Comparison of ENCODE assay signal across 8 mouse cellular contexts in the genomic region with DNA sequence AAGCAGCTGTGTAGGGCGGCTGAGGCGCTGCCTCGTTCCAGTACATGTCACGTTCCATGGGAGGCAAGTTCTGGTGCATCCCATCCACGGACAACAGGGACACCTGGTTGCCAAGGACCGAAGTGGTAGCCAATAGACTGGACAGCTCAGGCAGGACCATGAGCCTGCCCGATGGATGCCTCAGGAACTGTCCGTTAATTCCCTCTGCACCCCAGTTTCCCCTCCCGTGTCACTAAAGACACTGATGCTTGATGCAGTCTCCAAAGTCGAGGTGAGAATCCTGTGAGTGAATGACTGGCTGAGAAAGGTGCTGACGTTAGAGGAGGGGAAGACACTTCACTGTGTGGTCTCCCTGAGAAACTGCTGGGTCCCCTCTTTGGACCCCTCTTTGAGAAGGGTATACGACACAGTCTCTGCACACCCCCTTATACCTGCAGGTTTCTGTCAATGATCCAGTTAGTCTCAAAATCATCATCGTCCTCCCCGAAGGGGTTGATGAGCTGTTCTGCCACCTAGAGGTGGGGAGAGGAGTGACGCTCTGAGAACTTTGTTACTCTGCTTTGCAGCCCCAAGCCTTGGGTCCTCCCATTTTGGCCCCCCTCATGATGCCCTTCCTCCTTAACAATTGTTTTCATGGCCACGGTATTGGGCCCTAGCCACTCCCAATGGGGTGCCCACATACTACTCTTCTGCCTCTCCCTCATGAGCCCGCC. TPM values are rescaled to one million over a fixed set of nuclear protein-coding genes. Genes with fewer than 3 reads are reported as not detected.
DNase-seq lines count a peak whose midpoint lies in the region; ATAC-seq and TF ChIP-seq lines count a peak whose summit lies in the region.

No protein-coding gene starts in this region.

- WGBS in lung, adult 2 months: 55% methylated on average over 17 of the region's 17 CpGs

- TF ChIP-seq CTCF in lung, adult 2 months (IDR thresholded peaks at IDR 0.05; ENCODE audit: insufficient read depth, low read length): peak; percentile 83

- DNase-seq in adrenal gland, adult 2 months: peak; percentile 44
- DNase-seq in adrenal gland, adult 8-10 months: no peak
- peak; percentile 55 for DNase-seq in lung, adult 2 months
- no peak for DNase-seq in lung, adult 18-20 months
- DNase-seq in embryo, embryonic 10.5 days (ENCODE audit: low spot score): peak; percentile 54
- no peak for DNase-seq in left cerebral cortex, adult 8-10 months (ENCODE audit: low spot score in 2 of 2)
- no peak for DNase-seq in cerebellum, postnatal 25 days

- no peak for TF ChIP-seq POLR2A in lung, adult 2 months (IDR thresholded peaks at IDR 0.05; ENCODE audit: borderline replicate concordance, extremely low read depth, low read depth, low read length)

- peak; percentile 31; the same call in 1 of the 2 replicates for ATAC-seq in neutrophil, adult 5-6 weeks (ENCODE audit: extremely low read depth, insufficient number of reproducible peaks, low FRiP score, poor library complexity, severe bottlenecking)

- peaks cover 11% of the 10 kb centered on the region for H3K4me1 ChIP-seq in lung, adult 2 months (ENCODE audit: control insufficient read depth, insufficient read depth, low read length)

- no peak overlapping the region for H3K4me3 ChIP-seq in lung, adult 2 months (replicated peaks; ENCODE audit: extremely low read depth, low read depth, low read length)

RNA-seq across cellular contexts. Expression of a gene that starts 8.9 kb away (rescaled TPM):
- 1,000 to 10,000 TPM; 3,718 to 3,915 TPM for total RNA-seq in adrenal gland, adult 2 months (2021)
- 39,639 and 47,224 TPM in 2 replicates for polyA plus RNA-seq in adrenal gland, adult 2 months (2012; rRNA removed)
- total RNA-seq in adrenal gland, adult 8-10 months (2022): 1,000 to 10,000 TPM; 2,860 to 3,469 (median 3,019) TPM
- 4,642 and 7,955 TPM in 2 replicates for polyA plus RNA-seq in lung, adult 2 months (2012; rRNA removed)
- 1,498 and 1,634 TPM in 2 replicates for total RNA-seq in neutrophil, adult 5-6 weeks (2017)
- 1,000 to 10,000 TPM; 2,793 to 3,196 (median 2,896) TPM for total RNA-seq in left cerebral cortex, adult 8-10 months (2022)

RNA-seq across cellular contexts. Expression of a gene that starts 12.1 kb away (rescaled TPM):
- total RNA-seq in adrenal gland, adult 2 months (2021): under 1 TPM; 0.17 to 0.62 TPM
- 0.16 and 0.46 TPM in 2 replicates for polyA plus RNA-seq in adrenal gland, adult 2 months (2012; rRNA removed)
- 1 to 10 TPM in 1 of 4 experiments, under 1 TPM in 3; 0.15 to 1.0 (median 0.44) TPM for total RNA-seq in adrenal gland, adult 8-10 months (2022)
- 2.3 and 3.1 TPM in 2 replicates for polyA plus RNA-seq in lung, adult 2 months (2012; rRNA removed)
- 0.23 TPM in 1 of 2 replicates, not detected in the other for total RNA-seq in neutrophil, adult 5-6 weeks (2017)
- total RNA-seq in left cerebral cortex, adult 8-10 months (2022): 1 to 10 TPM; 1.1 to 2.3 (median 1.2) TPM

RNA-seq across cellular contexts. Expression of a gene that starts 12.1 kb away (rescaled TPM):
- 10 to 100 TPM in 1 of 2 experiments, 1 to 10 TPM in 1; 4.1 to 10.3 TPM for total RNA-seq in adrenal gland, adult 2 months (2021)
- 9.1 and 9.4 TPM in 2 replicates for polyA plus RNA-seq in adrenal gland, adult 2 months (2012; rRNA removed)
- 10 to 100 TPM in 2 of 4 experiments, 1 to 10 TPM in 2; 6.5 to 13.3 (median 9.5) TPM for total RNA-seq in adrenal gland, adult 8-10 months (2022)
- polyA plus RNA-seq in lung, adult 2 months (2012; rRNA removed): 10.5 and 13.8 TPM in 2 replicates
- total RNA-seq in neutrophil, adult 5-6 weeks (2017): not detected in 2 replicates
- 10 to 100 TPM in 2 of 4 experiments, 1 to 10 TPM in 2; 9.2 to 12.7 (median 11.1) TPM for total RNA-seq in left cerebral cortex, adult 8-10 months (2022)

RNA-seq across cellular contexts. Expression of a gene that starts 52.0 kb away (rescaled TPM):
- total RNA-seq in adrenal gland, adult 2 months (2021): 10 to 100 TPM; 13.3 to 17.6 TPM
- 57.7 and 61.3 TPM in 2 replicates for polyA plus RNA-seq in adrenal gland, adult 2 months (2012; rRNA removed)
- 10 to 100 TPM in 3 of 4 experiments, 1 to 10 TPM in 1; 9.9 to 55.1 (median 22.0) TPM for total RNA-seq in adrenal gland, adult 8-10 months (2022)
- polyA plus RNA-seq in lung, adult 2 months (2012; rRNA removed): 283 and 341 TPM in 2 replicates
- not detected in 2 replicates for total RNA-seq in neutrophil, adult 5-6 weeks (2017)
- 10 to 100 TPM; 25.9 to 28.5 (median 27.1) TPM for total RNA-seq in left cerebral cortex, adult 8-10 months (2022)

Comparison
In these comparisons a context has a peak if more than half of its experiments do, and no peak if none do; other contexts are left out.
1. DNase-seq: peak in adrenal gland, adult 2 months (single experiment), lung, adult 2 months (single experiment) and embryo, embryonic 10.5 days (single experiment); none in adrenal gland, adult 8-10 months (single experiment), lung, adult 18-20 months (0 of 2), left cerebral cortex, adult 8-10 months (0 of 2) and cerebellum, postnatal 25 days (0 of 2).